Mouse (Mus musculus) testis, adult 2 months (tissue): Measurements from ENCODE around the gene Siah2. TPM values are rescaled to one million over a fixed set of nuclear protein-coding genes. Genes with fewer than 3 reads are reported as not detected.

Experiments
- H3K27ac ChIP-seq: fragments of 200-500 bp; 2 replicates; pipeline ENCODE4 v1.5.1; 2012; ENCODE audit warnings: low read depth, low read length; ENCODE audit not compliant: control insufficient read depth, insufficient read depth
- H3K27me3 ChIP-seq: fragments of 200-500 bp; 2 replicates; pipeline ENCODE4 v1.6.1; 2012; ENCODE audit warnings: mild to moderate bottlenecking, low read length, moderate library complexity; ENCODE audit not compliant: control insufficient read depth, insufficient read depth
- H3K36me3 ChIP-seq: fragments of 200-500 bp; 2 replicates; pipeline ENCODE4 v1.6.1; 2012; ENCODE audit warnings: mild to moderate bottlenecking, low read length; ENCODE audit not compliant: control insufficient read depth, insufficient read depth
- H3K4me1 ChIP-seq: fragments of 200-500 bp; 2 replicates; pipeline ENCODE4 v1.6.1; 2012; ENCODE audit warnings: low read length; ENCODE audit not compliant: control insufficient read depth, insufficient read depth
- H3K4me3 ChIP-seq: fragments of 200-500 bp; 2 replicates; pipeline ENCODE4 v1.5.1; 2012; ENCODE audit warnings: low read depth, mild to moderate bottlenecking, low read length, moderate library complexity, mixed read lengths; ENCODE audit not compliant: control insufficient read depth
- CTCF ChIP-seq: fragments of 200-500 bp; IDR thresholded peaks from 2 replicates; pipeline ENCODE4 v1.5.1; 2012; ENCODE audit warnings: low read depth, mild to moderate bottlenecking, inconsistent platforms, low read length, moderate library complexity; ENCODE audit not compliant: control insufficient read depth, insufficient read depth, insufficient replicate concordance
- POLR2A ChIP-seq: fragments of 200-500 bp; IDR thresholded peaks from 2 replicates; pipeline ENCODE4 v1.6.1; 2012; ENCODE audit warnings: low read depth, mild to moderate bottlenecking, inconsistent platforms, low read length, moderate library complexity; ENCODE audit not compliant: control insufficient read depth
- polyA plus RNA-seq: library from polyadenylated mRNA; depleted of rRNA; stranded (reverse); fragments of >200 nt; gene quantifications from 2 replicates; pipeline ENCODE4 v1.2.3, GENCODE M21; 2012

Gene Siah2
- polyA plus RNA-seq, 1 experiment = 136 TPM

DNA sequence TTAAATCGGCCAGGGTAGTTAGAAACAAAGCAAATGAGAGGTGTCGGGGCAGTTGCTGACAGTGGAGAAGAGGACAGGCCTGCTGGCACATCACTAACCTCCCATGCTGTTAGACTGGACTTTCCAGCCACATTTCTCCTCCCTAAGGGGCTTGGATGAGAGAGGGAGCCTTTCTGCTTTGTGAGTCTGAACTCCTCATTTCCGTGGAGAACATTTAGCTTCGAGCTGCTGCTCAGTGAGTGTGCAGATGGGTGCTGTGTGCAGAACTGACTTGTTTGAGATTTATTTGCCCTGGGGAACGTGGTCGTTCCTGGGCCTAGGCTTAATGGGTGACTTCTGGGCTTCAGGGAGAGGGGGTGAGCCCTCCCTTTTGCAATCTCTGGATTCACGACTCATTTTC is 3.3 kb upstream of the Siah2 start:
- Histone ChIP-seq H3K4me1 (peaks cover 6% of the 10 kb centered on the region), H3K4me3 (no peak overlapping the region), H3K36me3 (no peaks in the 10 kb centered on the region), H3K27ac (no peak overlapping the region), H3K27me3 (no peaks in the 10 kb centered on the region)
- TF ChIP-seq POLR2A (no peak), CTCF (no peak)

- peaks cover 8% of the 10 kb centered on the region for H3K4me1 ChIP-seq
- H3K27ac ChIP-seq = no peak overlapping the region
- H3K4me3 ChIP-seq = no peak overlapping the region
- no peaks in the 10 kb centered on the region for H3K27me3 ChIP-seq
- no peaks in the 10 kb centered on the region for H3K36me3 ChIP-seq
- TF ChIP-seq POLR2A = no peak
- no peak for TF ChIP-seq CTCF
Measured at GRCm38 (mm10) chr3:58695044-58695443, 2.8 kb upstream of the Siah2 start.

GRCm38 (mm10) chr3:58693331-58693730 is 1.1 kb upstream of the Siah2 start:
- Histone ChIP-seq H3K27me3 (no peaks in the 10 kb centered on the region), H3K36me3 (no peaks in the 10 kb centered on the region), H3K4me1 (peaks cover 8% of the 10 kb centered on the region), H3K4me3 (peak overlapping the region; percentile 76), H3K27ac (no peak overlapping the region)
- TF ChIP-seq CTCF (no peak), POLR2A (no peak)

DNA sequence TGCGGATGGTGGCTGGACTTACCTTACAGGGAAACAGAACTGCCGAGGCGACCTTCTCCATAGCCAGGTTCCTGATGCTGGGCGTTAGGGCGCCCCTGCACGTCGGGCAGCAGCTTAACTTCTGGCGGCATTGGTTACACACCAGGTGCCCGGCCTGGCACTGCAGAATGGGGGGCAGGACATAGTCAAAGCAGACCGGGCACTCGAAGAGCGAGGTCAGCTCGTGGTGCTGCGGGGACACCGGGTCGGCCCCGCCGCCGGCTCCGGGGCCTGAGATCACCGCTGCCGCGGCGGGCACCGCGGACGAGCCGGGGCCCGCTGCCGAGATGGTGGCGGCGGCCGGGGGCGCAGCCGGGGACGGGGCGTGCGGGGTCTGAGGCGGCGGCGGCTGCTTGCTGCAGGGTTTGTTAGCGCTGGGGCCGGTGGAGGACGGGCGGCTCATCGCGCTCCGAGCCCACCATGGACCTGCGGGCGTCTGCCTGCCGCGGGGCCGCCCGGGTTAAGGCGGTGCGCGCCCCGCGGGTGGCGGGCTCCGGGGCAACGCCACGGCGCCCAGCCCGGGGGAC is 743 bp downstream of the Siah2 start:
- TF ChIP-seq CTCF = no peak
- TF ChIP-seq POLR2A = no peak
- Histone ChIP-seq H3K4me1 (peaks cover 8% of the 10 kb centered on the region), H3K36me3 (no peaks in the 10 kb centered on the region), H3K4me3 (peak overlapping the region; percentile 86), H3K27ac (peak overlapping the region; percentile 91), H3K27me3 (no peaks in the 10 kb centered on the region)

- H3K4me3 ChIP-seq = peak overlapping the region; percentile 86
- H3K36me3 ChIP-seq = no peaks in the 10 kb centered on the region
- H3K27me3 ChIP-seq = no peaks in the 10 kb centered on the region
- TF ChIP-seq CTCF (no peak), POLR2A (0 out of 2 replicates have a peak, but pooled peaks have one; percentile 21)
- peak overlapping the region; percentile 91 for H3K27ac ChIP-seq
- peaks cover 11% of the 10 kb centered on the region for H3K4me1 ChIP-seq
Measured at GRCm38 (mm10) chr3:58690619-58691373, 1.4 kb downstream of the Siah2 start.

DNA sequence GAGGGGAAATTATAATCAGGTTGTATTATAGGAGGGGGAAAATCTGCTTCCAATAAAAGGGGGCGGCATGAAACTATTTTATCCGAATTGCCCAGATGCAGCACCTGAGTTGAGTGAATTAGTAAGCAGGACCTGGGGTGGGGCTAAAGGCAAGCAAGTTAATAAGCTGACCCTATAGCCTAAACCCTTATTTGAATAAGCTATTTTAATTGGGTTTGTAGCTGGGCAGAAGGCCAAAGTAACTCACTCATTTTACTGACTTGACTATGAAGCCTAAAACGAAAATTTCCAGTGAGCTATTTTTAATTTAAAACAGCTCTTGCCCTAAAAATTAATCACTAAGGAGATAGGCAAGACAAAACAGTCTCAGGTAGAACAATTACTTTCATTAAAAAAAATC is 2.5 kb downstream of the Siah2 start:
- TF ChIP-seq POLR2A = no peak
- no peak for TF ChIP-seq CTCF
- no peaks in the 10 kb centered on the region for H3K36me3 ChIP-seq
- no peaks in the 10 kb centered on the region for H3K27me3 ChIP-seq
- H3K4me1 ChIP-seq = peaks cover 12% of the 10 kb centered on the region
- H3K4me3 ChIP-seq = peak overlapping the region; percentile 68; the same call in 1 of the 2 replicates
- H3K27ac ChIP-seq = no peak overlapping the region

DNA sequence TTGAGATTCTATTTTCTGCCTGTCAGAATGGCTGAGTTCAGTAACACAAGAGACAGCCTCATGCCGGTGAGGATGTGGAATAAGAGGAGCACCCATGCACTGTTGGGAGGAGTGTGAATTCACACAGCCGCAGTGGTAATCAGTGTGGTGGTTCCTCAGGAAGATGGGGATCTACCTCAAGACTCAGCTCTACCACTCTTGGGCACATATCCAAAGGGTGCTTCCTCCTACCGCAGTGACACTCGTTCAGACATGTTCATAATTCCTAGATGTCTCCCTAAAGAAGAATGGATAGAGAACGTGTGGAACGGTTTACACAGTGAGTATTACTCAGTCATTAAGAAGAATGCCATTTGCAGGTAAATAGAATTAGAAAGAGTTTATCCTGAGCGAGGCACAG is 3.1 kb downstream of the Siah2 start:
- Histone ChIP-seq H3K4me1 (peaks cover 12% of the 10 kb centered on the region), H3K36me3 (no peaks in the 10 kb centered on the region), H3K27me3 (no peaks in the 10 kb centered on the region), H3K27ac (no peak overlapping the region), H3K4me3 (peak overlapping the region; percentile 68)
- TF ChIP-seq POLR2A (no peak), CTCF (no peak)
